Mouse (Mus musculus) lung, adult 2 months (tissue): ENCODE data around the gene Eddm3b.

Experiments
- CTCF ChIP-seq: fragments of 200-500 bp; IDR thresholded peaks from 2 replicates; pipeline ENCODE4 v1.5.1; 2011; ENCODE audit warnings: mild to moderate bottlenecking, low read length, control low read depth; ENCODE audit not compliant: insufficient read depth
- POLR2A ChIP-seq: fragments of 200-500 bp; IDR thresholded peaks from 2 replicates; pipeline ENCODE4 v1.6.1; 2011; ENCODE audit warnings: low read depth, mild to moderate bottlenecking, control low read depth, low read length, borderline replicate concordance; ENCODE audit errors: extremely low read depth

- TF ChIP-seq POLR2A (no peak), CTCF (no peak)
These were observed 51.8 kb downstream of the Eddm3b start for GRCm38 (mm10) chr14:51166068-51166467.
